Mouse (Mus musculus): ENCODE data around the gene Pla2g2f. TPM values are rescaled to one million over a fixed set of nuclear protein-coding genes. Genes with fewer than 3 reads are reported as not detected.

The Pla2g2f gene
- 7.4 and 9.9 TPM in 2 replicates for polyA plus RNA-seq (2012; rRNA removed; ENCODE audit: low replicate concordance)

GRCm38 (mm10) chr4:138757416-138757815, at the start of gene Pla2g2f:
Gene Pla2g2f, minus strand, starts transcription at chr4:138757626.

GRCm38 (mm10) chr4:138775435-138775834, 18.0 kb upstream of the Pla2g2f start, which contains the start of gene Pla2g2d:
Gene Pla2g2d, plus strand, starts transcription at chr4:138775735.

GRCm38 (mm10) chr4:138737031-138737430, 20.4 kb downstream of the Pla2g2f start, which contains the start of gene Ubxn10:
Gene Ubxn10, minus strand, starts transcription at chr4:138737167.

GRCm38 (mm10) chr4:138724354-138725126, 32.9 kb downstream of the Pla2g2f start, which contains the start of gene Pla2g2c:
Gene Pla2g2c, plus strand, starts transcription at chr4:138724792.

Other genes starting within 250 kb of the Pla2g2f start
- 0.06 TPM in 1 of 2 replicates, not detected in the other for gene Vwa5b1, start 121.7 kb downstream of the Pla2g2f start, polyA plus RNA-seq (2012; rRNA removed; ENCODE audit: low replicate concordance)
- 0.08 and 0.61 TPM in 2 replicates for gene Pla2g2c, start 32.8 kb downstream of the Pla2g2f start, polyA plus RNA-seq (2012; rRNA removed; ENCODE audit: low replicate concordance)
- gene Ubxn10, start 20.5 kb downstream of the Pla2g2f start, polyA plus RNA-seq (2012; rRNA removed; ENCODE audit: low replicate concordance): 0.64 and 2.2 TPM in 2 replicates
- gene Pla2g2d, start 18.1 kb upstream of the Pla2g2f start, polyA plus RNA-seq (2012; rRNA removed; ENCODE audit: low replicate concordance): 1.3 and 5.0 TPM in 2 replicates
- gene Pla2g5, start 105.9 kb upstream of the Pla2g2f start, polyA plus RNA-seq (2012; rRNA removed; ENCODE audit: low replicate concordance): 4.6 and 9.2 TPM in 2 replicates
- gene Gm13030, start 116.3 kb upstream of the Pla2g2f start, polyA plus RNA-seq (2012; rRNA removed; ENCODE audit: low replicate concordance): not detected in 2 replicates
- gene Pla2g2e, start 120.3 kb upstream of the Pla2g2f start, polyA plus RNA-seq (2012; rRNA removed; ENCODE audit: low replicate concordance): 1.1 TPM in 2 replicates
- gene Otud3, start 156.3 kb upstream of the Pla2g2f start, polyA plus RNA-seq (2012; rRNA removed; ENCODE audit: low replicate concordance): 4.5 and 7.6 TPM in 2 replicates
- 398 and 463 TPM in 2 replicates for gene Rnf186, start 209.5 kb upstream of the Pla2g2f start, polyA plus RNA-seq (2012; rRNA removed; ENCODE audit: low replicate concordance)
- gene Tmco4, start 215.3 kb upstream of the Pla2g2f start, polyA plus RNA-seq (2012; rRNA removed; ENCODE audit: low replicate concordance): 36.4 and 36.5 TPM in 2 replicates

All from duodenum, adult 2 months (tissue).